Mouse (Mus musculus): Measurements from ENCODE around the gene Podxl2. TPM values are rescaled to one million over a fixed set of nuclear protein-coding genes. Genes with fewer than 3 reads are reported as not detected.

Podxl2 gene
- polyA plus RNA-seq, 1 experiment from 2014 or later, result 42.5 TPM

GRCm38 (mm10) chr6:88886417-88886967, 11.6 kb upstream of the Podxl2 start:
- H3K9me3 ChIP-seq (replicated peaks), result no peaks in the 10 kb centered on the region
- WGBS, result 71% methylated on average over 2 of the region's 2 CpGs
- no peak overlapping the region for H3K27ac ChIP-seq
- no peak for ATAC-seq (replicated peaks; ENCODE audit: insufficient number of reproducible peaks, insufficient read depth, low FRiP score, low read depth)
- no peaks in the 10 kb centered on the region for H3K4me1 ChIP-seq (replicated peaks)
- no peak overlapping the region for H3K4me2 ChIP-seq
- H3K36me3 ChIP-seq, result peaks cover 93% of the 10 kb centered on the region
- no peak overlapping the region for H3K9ac ChIP-seq
- H3K27me3 ChIP-seq, result no peaks in the 10 kb centered on the region
- no peak overlapping the region for H3K4me3 ChIP-seq

- 92% methylated on average over 12 of the region's 12 CpGs for WGBS
- Histone ChIP-seq H3K4me3 (no peak overlapping the region), H3K9me3 (replicated peaks) (no peaks in the 10 kb centered on the region), H3K9ac (no peak overlapping the region), H3K4me2 (no peak overlapping the region), H3K4me1 (replicated peaks) (no peaks in the 10 kb centered on the region), H3K27ac (no peak overlapping the region), H3K27me3 (no peaks in the 10 kb centered on the region), H3K36me3 (peaks cover 90% of the 10 kb centered on the region)
- ATAC-seq (replicated peaks; ENCODE audit: insufficient number of reproducible peaks, insufficient read depth, low FRiP score, low read depth), result no peak
These were observed 11.0 kb upstream of the Podxl2 start for GRCm38 (mm10) chr6:88885644-88886416.

GRCm38 (mm10) chr6:88884690-88885089, 9.8 kb upstream of the Podxl2 start:
- Histone ChIP-seq H3K27me3 (no peaks in the 10 kb centered on the region), H3K4me1 (replicated peaks) (no peaks in the 10 kb centered on the region), H3K9me3 (replicated peaks) (no peaks in the 10 kb centered on the region), H3K27ac (no peak overlapping the region), H3K36me3 (peaks cover 79% of the 10 kb centered on the region), H3K4me2 (no peak overlapping the region), H3K9ac (no peak overlapping the region), H3K4me3 (no peak overlapping the region)
- ATAC-seq (replicated peaks; ENCODE audit: insufficient number of reproducible peaks, insufficient read depth, low FRiP score, low read depth), result no peak
- 93% methylated on average over 17 of the region's 17 CpGs for WGBS

- no peaks in the 10 kb centered on the region for H3K27me3 ChIP-seq
- H3K4me3 ChIP-seq, result no peak overlapping the region
- no peak for ATAC-seq (replicated peaks; ENCODE audit: insufficient number of reproducible peaks, insufficient read depth, low FRiP score, low read depth)
- H3K27ac ChIP-seq, result no peak overlapping the region
- H3K9ac ChIP-seq, result no peak overlapping the region
- 83% methylated on average over 10 of the region's 10 CpGs for WGBS
- peaks cover 74% of the 10 kb centered on the region for H3K36me3 ChIP-seq
- H3K9me3 ChIP-seq (replicated peaks), result no peaks in the 10 kb centered on the region
- no peaks in the 10 kb centered on the region for H3K4me1 ChIP-seq (replicated peaks)
- no peak overlapping the region for H3K4me2 ChIP-seq
These were observed 9.4 kb upstream of the Podxl2 start for GRCm38 (mm10) chr6:88884195-88884594.

DNA sequence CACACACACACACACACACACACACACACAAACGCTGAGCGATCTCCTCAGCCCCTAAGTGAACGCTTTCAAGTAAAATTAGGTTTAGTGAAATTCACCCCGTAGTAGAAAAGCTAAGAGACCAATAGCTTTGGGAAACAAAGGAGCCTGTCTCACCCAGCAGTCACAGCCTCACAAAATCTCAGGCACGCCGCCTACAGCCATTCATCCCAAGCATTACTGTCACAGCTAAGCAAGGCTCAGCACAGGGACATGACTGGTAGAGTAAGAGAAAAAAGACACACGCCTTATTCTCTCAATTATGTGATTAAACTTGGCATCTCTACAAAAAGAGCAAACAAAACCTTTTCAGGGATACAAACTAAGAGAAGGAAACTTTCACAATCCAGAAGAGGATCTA, 6.5 kb upstream of the Podxl2 start:
- no peak for ATAC-seq (replicated peaks; ENCODE audit: insufficient number of reproducible peaks, insufficient read depth, low FRiP score, low read depth)
- Histone ChIP-seq H3K27me3 (no peaks in the 10 kb centered on the region), H3K36me3 (peaks cover 47% of the 10 kb centered on the region), H3K4me3 (no peak overlapping the region), H3K27ac (no peak overlapping the region), H3K9me3 (replicated peaks) (no peaks in the 10 kb centered on the region), H3K9ac (no peak overlapping the region), H3K4me1 (replicated peaks) (no peaks in the 10 kb centered on the region), H3K4me2 (no peak overlapping the region)
- 91% methylated on average over 7 of the region's 7 CpGs for WGBS

DNA sequence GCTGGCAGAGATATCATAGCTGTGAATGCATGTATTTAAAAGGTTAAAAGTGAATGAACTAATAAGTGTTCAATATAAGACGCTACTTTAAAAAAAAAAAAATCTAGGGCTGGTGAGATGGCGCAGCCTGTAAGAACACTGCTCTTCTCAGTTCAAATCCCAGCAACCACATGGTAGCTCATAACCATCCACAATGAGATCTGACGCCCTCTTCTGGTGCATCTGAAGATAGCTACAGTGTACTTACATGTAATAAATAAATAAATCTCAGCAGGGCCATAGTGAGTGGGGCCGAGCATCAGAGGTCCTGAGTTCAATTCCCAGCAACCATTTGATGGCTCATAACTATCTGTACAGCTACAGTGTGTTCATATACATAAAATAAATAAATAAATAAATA, 4.6 kb upstream of the Podxl2 start:
- 66% methylated on average over 4 of the region's 4 CpGs for WGBS
- Histone ChIP-seq H3K9ac (no peak overlapping the region), H3K4me2 (no peak overlapping the region)

DNA sequence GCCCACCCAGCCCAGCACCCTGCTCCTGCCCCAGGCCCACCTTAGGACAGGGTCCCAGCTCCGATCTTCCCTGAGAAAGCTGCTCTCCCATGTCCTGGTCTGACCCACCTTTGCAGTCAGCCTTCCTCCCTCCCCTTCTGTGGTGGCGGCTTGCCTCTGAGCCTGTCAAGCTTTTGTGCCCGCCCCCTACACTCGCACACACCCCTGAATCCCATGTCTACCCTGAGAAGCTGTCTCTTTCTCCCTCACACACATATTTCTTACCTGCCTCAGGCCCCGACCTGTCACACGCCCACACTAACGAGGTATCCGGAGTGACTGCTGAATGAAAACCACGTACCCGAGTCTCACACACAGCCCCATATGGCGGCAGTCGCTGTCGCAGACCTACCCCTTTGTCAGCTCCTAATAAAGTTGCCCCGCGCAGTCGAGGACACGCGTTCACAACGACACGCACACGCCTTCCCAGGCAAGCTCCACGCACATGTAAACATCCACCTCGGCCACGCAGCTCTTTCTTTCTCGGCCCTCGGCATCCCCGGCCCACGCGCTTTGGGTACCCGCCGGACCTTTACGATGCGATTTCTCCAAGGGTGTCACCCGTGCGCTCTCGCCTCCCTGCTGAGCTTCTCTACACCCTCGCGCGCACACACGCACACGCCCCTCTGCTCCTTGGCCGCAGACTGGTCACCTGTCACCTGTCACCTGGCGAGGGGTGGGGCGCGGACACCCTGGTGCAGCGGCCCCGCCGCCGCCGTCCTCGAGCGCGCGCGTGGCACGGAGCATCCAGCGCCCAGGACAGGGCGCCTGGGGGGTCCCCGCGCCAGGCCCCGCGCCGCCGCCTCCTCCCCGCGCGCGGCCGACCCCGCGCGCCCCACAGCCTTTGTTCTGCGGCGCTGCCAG, 628 bp downstream of the Podxl2 start:
- WGBS, result 4% methylated on average over 67 of the region's 74 CpGs
- no peaks in the 10 kb centered on the region for H3K36me3 ChIP-seq
- peak overlapping the region; percentile 83 for H3K9ac ChIP-seq
- peak overlapping the region; percentile 99 for H3K4me2 ChIP-seq
- H3K27me3 ChIP-seq, result peaks cover 21% of the 10 kb centered on the region
- peaks cover 18% of the 10 kb centered on the region for H3K4me1 ChIP-seq (replicated peaks)
- no peak overlapping the region for H3K27ac ChIP-seq
- H3K9me3 ChIP-seq (replicated peaks), result no peaks in the 10 kb centered on the region
- peak; percentile 44; the same call in 1 of the 2 replicates for ATAC-seq (replicated peaks; ENCODE audit: insufficient number of reproducible peaks, insufficient read depth, low FRiP score, low read depth)
- peak overlapping the region; percentile 83 for H3K4me3 ChIP-seq

More for the DNA sequence above, 4.6 kb upstream of the Podxl2 start:
- ATAC-seq (replicated peaks; ENCODE audit: insufficient number of reproducible peaks, insufficient read depth, low FRiP score, low read depth), result no peak
- H3K27me3 ChIP-seq, result peaks cover 13% of the 10 kb centered on the region
- H3K4me1 ChIP-seq (replicated peaks), result peaks cover 6% of the 10 kb centered on the region
- H3K36me3 ChIP-seq, result peaks cover 28% of the 10 kb centered on the region
- no peak overlapping the region for H3K27ac ChIP-seq
- H3K4me3 ChIP-seq, result no peak overlapping the region
- H3K9me3 ChIP-seq (replicated peaks), result no peaks in the 10 kb centered on the region

DNA sequence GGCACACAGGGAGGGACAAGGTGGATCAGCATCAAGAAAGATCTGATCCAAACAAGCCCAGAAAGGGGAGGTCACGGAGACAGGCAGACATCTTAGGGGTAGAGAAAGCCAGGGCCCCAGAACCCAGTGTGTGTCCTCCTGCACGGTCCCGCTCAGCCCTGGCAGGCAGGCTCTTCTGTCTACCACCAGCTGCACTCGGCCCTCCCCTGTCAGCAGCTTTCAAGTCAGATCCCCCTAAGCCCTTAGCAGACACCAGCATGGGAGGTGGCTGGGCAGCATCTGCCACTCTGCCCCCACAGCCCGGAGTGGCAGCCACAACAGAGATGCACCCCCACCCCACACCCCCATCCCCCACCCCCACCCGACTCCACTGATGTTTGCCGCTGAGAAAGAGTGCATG, 2.0 kb downstream of the Podxl2 start:
- no peak for ATAC-seq (replicated peaks; ENCODE audit: insufficient number of reproducible peaks, insufficient read depth, low FRiP score, low read depth)
- H3K9ac ChIP-seq, result no peak overlapping the region
- H3K27ac ChIP-seq, result no peak overlapping the region
- H3K4me3 ChIP-seq, result no peak overlapping the region
- H3K4me2 ChIP-seq, result no peak overlapping the region
- H3K9me3 ChIP-seq (replicated peaks), result no peaks in the 10 kb centered on the region
- no peaks in the 10 kb centered on the region for H3K36me3 ChIP-seq
- peaks cover 18% of the 10 kb centered on the region for H3K4me1 ChIP-seq (replicated peaks)
- H3K27me3 ChIP-seq, result peaks cover 21% of the 10 kb centered on the region
- 36% methylated on average over 7 of the region's 7 CpGs for WGBS

DNA sequence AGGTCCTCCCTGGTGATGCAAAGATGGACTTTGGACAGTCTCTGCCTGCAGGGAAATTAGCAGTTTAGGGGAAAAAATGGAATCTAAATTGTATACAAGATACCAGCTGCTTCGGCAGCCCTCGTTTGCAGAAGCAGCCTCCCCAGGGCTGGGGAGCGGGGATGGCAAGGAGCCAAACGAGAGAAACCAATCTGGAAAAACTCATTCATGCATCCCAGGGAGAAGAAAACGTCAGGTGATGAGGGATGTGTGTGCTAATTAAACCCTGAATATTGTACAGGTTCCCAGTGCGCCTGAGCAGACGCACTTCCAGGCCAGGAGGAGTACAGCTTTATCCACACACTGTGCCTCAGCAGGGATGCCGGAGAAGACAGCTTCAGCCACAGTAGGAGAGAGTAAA, 3.3 kb downstream of the Podxl2 start:
- H3K9me3 ChIP-seq (replicated peaks), result no peaks in the 10 kb centered on the region
- 52% methylated on average over 8 of the region's 8 CpGs for WGBS
- no peak overlapping the region for H3K4me3 ChIP-seq
- no peak for ATAC-seq (replicated peaks; ENCODE audit: insufficient number of reproducible peaks, insufficient read depth, low FRiP score, low read depth)
- no peaks in the 10 kb centered on the region for H3K36me3 ChIP-seq
- no peak overlapping the region for H3K9ac ChIP-seq
- peaks cover 18% of the 10 kb centered on the region for H3K4me1 ChIP-seq (replicated peaks)
- peaks cover 21% of the 10 kb centered on the region for H3K27me3 ChIP-seq
- H3K4me2 ChIP-seq, result no peak overlapping the region
- H3K27ac ChIP-seq, result no peak overlapping the region

DNA sequence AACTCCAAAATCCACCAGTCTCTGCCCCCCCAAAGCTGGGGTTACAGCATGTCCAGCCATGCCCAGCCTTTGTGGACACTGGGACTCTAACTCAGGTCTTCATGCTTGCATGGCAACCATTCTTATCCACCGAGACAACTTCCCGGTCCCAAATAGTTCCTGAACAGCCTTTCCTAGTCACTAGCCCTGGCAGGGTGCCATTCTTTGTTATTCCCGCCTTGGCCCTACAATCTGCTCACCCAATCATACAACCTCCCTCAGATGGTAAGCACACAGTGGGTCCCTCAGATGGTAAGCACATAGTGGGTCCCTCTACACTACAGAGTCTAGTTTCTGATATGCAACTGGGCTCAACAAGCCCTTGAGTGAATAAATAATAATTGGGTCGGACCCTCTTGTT, 4.2 kb downstream of the Podxl2 start:
- WGBS, result 52% methylated on average over 4 of the region's 4 CpGs
- Histone ChIP-seq H3K27me3 (peaks cover 16% of the 10 kb centered on the region), H3K36me3 (no peaks in the 10 kb centered on the region), H3K4me3 (no peak overlapping the region), H3K9me3 (replicated peaks) (no peaks in the 10 kb centered on the region), H3K27ac (no peak overlapping the region), H3K9ac (no peak overlapping the region), H3K4me2 (no peak overlapping the region), H3K4me1 (replicated peaks) (peaks cover 18% of the 10 kb centered on the region)
- ATAC-seq (replicated peaks; ENCODE audit: insufficient number of reproducible peaks, insufficient read depth, low FRiP score, low read depth), result no peak

DNA sequence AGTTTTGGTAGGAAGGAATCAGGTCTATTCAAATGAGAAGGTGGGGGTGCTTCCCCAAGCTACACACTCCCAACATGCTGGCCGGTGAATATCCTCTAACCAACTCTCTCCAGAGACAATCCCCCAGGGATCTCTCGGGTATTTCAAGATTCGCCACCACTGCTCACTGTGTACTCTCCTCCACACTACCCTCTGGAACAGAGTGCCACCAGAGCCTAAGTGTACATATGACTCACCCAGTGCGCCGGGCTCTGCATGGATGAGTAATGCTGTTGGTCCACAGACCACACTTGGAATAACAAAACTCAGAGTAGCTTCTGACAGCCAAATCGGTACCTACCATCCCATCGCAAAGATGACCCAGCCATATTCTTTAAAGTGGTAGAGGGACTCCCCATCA, 5.4 kb downstream of the Podxl2 start:
- no peaks in the 10 kb centered on the region for H3K9me3 ChIP-seq (replicated peaks)
- peaks cover 12% of the 10 kb centered on the region for H3K4me1 ChIP-seq (replicated peaks)
- H3K36me3 ChIP-seq, result no peaks in the 10 kb centered on the region
- ATAC-seq (replicated peaks; ENCODE audit: insufficient number of reproducible peaks, insufficient read depth, low FRiP score, low read depth), result no peak
- no peak overlapping the region for H3K4me3 ChIP-seq
- H3K27ac ChIP-seq, result no peak overlapping the region
- no peak overlapping the region for H3K4me2 ChIP-seq
- peaks cover 8% of the 10 kb centered on the region for H3K27me3 ChIP-seq
- WGBS, result 75% methylated on average over 7 of the region's 7 CpGs
- H3K9ac ChIP-seq, result no peak overlapping the region
